Mouse (Mus musculus) megakaryocyte, embryonic 14.5 days (primary cell): ENCODE results near the gene Galnt10.

ENCODE experiments used
- FLI1 ChIP-seq: IDR thresholded peaks from 2 replicates; pipeline ENCODE4 v1.6.1; 2012; ENCODE audit warnings: low read length, inconsistent platforms, mixed read lengths
- GATA1 ChIP-seq: IDR thresholded peaks from 3 replicates; pipeline ENCODE4 v1.6.1; 2012; ENCODE audit warnings: mixed read lengths, low read length, inconsistent platforms, borderline replicate concordance

DNA sequence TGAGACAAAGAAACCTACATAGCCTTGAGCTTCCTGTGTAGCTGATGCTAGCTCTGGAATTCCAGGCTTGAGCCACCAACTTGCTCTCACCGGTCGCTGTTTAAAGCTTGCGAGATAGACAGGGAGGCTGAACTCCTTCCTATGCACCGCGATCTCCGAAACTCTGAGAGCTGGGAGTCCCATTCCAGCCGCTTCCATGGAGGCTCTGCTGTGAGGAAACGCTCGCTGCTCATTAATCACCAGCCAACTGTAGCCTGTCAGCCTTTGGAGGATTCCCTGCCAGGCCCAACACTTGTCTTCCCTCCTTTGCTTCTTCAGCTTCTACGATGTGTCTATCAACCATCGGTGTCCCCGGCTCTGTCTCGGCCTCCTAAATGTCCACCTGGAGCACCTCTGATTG lies 29.4 kb upstream of the Galnt10 start:
- TF ChIP-seq GATA1 (no peak), FLI1 (no peak)
